Mouse (Mus musculus) G1E (cell line): ENCODE measurements around the gene Izumo1. TPM values are rescaled to one million over a fixed set of nuclear protein-coding genes. Genes with fewer than 3 reads are reported as not detected.

Experiments used
- ATAC-seq: 2 replicates; pipeline ENCODE4 v1.8.0; 2016; ENCODE audit warnings: mild to moderate bottlenecking; ENCODE audit not compliant: insufficient number of reproducible peaks, poor library complexity, low FRiP score, severe bottlenecking; ENCODE audit errors: extremely low read depth
- DNase-seq: peaks from one replicate; pipeline ENCODE4 v3.0.0; 2012; ENCODE audit warnings: low spot score
- H3K27me3 ChIP-seq: 2 replicates; pipeline ENCODE4 v1.6.1; 2012; ENCODE audit warnings: mild to moderate bottlenecking, low read length, inconsistent platforms; ENCODE audit not compliant: insufficient read depth
- H3K36me3 ChIP-seq: replicated peaks from 2 replicates; pipeline ENCODE3; 2012; ENCODE audit warnings: mild to moderate bottlenecking, inconsistent platforms
- H3K4me1 ChIP-seq: 2 replicates; pipeline ENCODE4 v1.6.1; 2012; ENCODE audit warnings: low read depth, low read length, inconsistent platforms, mixed read lengths; ENCODE audit not compliant: insufficient read depth
- H3K4me3 ChIP-seq: 2 replicates; pipeline ENCODE4 v1.5.1; 2012; ENCODE audit warnings: low read depth, mild to moderate bottlenecking, inconsistent platforms, low read length, moderate library complexity, mixed read lengths
- H3K9me3 ChIP-seq: replicated peaks from 2 replicates; pipeline ENCODE4 v1.6.1; 2012; ENCODE audit warnings: inconsistent platforms
- CTCF ChIP-seq: IDR thresholded peaks from 2 replicates; pipeline ENCODE4 v1.5.1; 2012; ENCODE audit warnings: low read depth, low read length, inconsistent platforms, mixed read lengths
- GATA1 ChIP-seq: IDR thresholded peaks from 2 replicates; pipeline ENCODE4 v1.6.1; 2012; ENCODE audit warnings: borderline replicate concordance, low read length, inconsistent platforms, mixed read lengths
- GATA2 ChIP-seq: IDR thresholded peaks from 2 replicates; pipeline ENCODE4 v1.6.1; 2012; ENCODE audit warnings: low read depth, low read length, inconsistent platforms, borderline replicate concordance
- POLR2AphosphoS5 ChIP-seq: IDR thresholded peaks from 2 replicates; pipeline ENCODE4 v1.6.1; 2012; ENCODE audit warnings: low read depth, low read length, inconsistent platforms; ENCODE audit not compliant: insufficient replicate concordance
- TAL1 ChIP-seq: conservative IDR thresholded peaks from 2 replicates; pipeline ENCODE4 v1.6.1; 2012; ENCODE audit warnings: low read depth, low read length, inconsistent platforms, mixed read lengths
- polyA plus RNA-seq: library from polyadenylated mRNA; stranded (reverse); fragments of >175 nt; gene quantifications from 2 replicates; pipeline ENCODE4 v1.2.3, GENCODE M21; 2012
- total RNA-seq, 2 experiments: library from RNA; stranded (forward) in 1 of 2; stranded (reverse) in 1 of 2; fragments of 200-1000 nt in 1 of 2; fragments of >200 nt in 1 of 2; fragmentation: Nextera tagmentation in 1 of 2; gene quantifications; 2 replicates each; pipeline ENCODE4 v1.2.3; 2014 to 2017

Izumo1 gene
- total and polyA plus RNA-seq, 3 experiments, result 0.05 to 0.68 (median 0.10) TPM

GRCm38 (mm10) chr7:45635711-45636688, 14.4 kb downstream of the Izumo1 start:
- peaks cover 19% of the 10 kb centered on the region for H3K27me3 ChIP-seq
- ATAC-seq, result no peak
- H3K4me1 ChIP-seq, result peaks cover 14% of the 10 kb centered on the region
- no peak for DNase-seq
- no peak for TF ChIP-seq TAL1
- no peak for TF ChIP-seq POLR2AphosphoS5
- no peak for TF ChIP-seq GATA2
- no peak for TF ChIP-seq GATA1
- no peak for TF ChIP-seq CTCF
- H3K9me3 ChIP-seq, result no peaks in the 10 kb centered on the region
- H3K4me3 ChIP-seq, result no peak overlapping the region
- no peaks in the 10 kb centered on the region for H3K36me3 ChIP-seq

GRCm38 (mm10) chr7:45637710-45638109, 16.1 kb downstream of the Izumo1 start:
- Histone ChIP-seq H3K27me3 (peaks cover 32% of the 10 kb centered on the region), H3K4me3 (no peak overlapping the region), H3K4me1 (peaks cover 14% of the 10 kb centered on the region), H3K9me3 (no peaks in the 10 kb centered on the region), H3K36me3 (no peaks in the 10 kb centered on the region)
- no peak for DNase-seq
- no peak for ATAC-seq
- TF ChIP-seq GATA1 (no peak), TAL1 (no peak), GATA2 (no peak), CTCF (no peak), POLR2AphosphoS5 (no peak)

GRCm38 (mm10) chr7:45638623-45639401, 17.2 kb downstream of the Izumo1 start:
- Histone ChIP-seq H3K9me3 (no peaks in the 10 kb centered on the region), H3K4me1 (peaks cover 14% of the 10 kb centered on the region), H3K4me3 (no peak overlapping the region), H3K36me3 (no peaks in the 10 kb centered on the region), H3K27me3 (peaks cover 37% of the 10 kb centered on the region)
- DNase-seq, result no peak
- no peak for ATAC-seq
- TF ChIP-seq GATA2 (no peak), TAL1 (no peak), GATA1 (no peak), CTCF (no peak), POLR2AphosphoS5 (no peak)

- TF ChIP-seq CTCF, result no peak
- TF ChIP-seq GATA1, result no peak
- no peak for TF ChIP-seq POLR2AphosphoS5
- no peak for TF ChIP-seq TAL1
- TF ChIP-seq GATA2, result no peak
- Histone ChIP-seq H3K4me3 (no peak within 1 kb of the TSS), H3K9me3 (no peaks in the 10 kb centered on the region), H3K36me3 (no peaks in the 10 kb centered on the region), H3K27me3 (peaks cover 45% of the 10 kb centered on the region), H3K4me1 (peaks cover 19% of the 10 kb centered on the region)
- ATAC-seq (no peak), DNase-seq (no peak)
Measured at GRCm38 (mm10) chr7:45639561-45640027, 18.0 kb downstream of the Izumo1 start, which contains the start of gene Mamstr. Mamstr (plus strand) TSS chr7:45639977.

GRCm38 (mm10) chr7:45640191-45640957, 18.8 kb downstream of the Izumo1 start:
- Histone ChIP-seq H3K4me1 (peaks cover 12% of the 10 kb centered on the region), H3K36me3 (no peaks in the 10 kb centered on the region), H3K27me3 (peaks cover 49% of the 10 kb centered on the region), H3K9me3 (no peaks in the 10 kb centered on the region), H3K4me3 (no peak overlapping the region)
- DNase-seq (no peak), ATAC-seq (no peak)
- TF ChIP-seq CTCF (no peak), POLR2AphosphoS5 (no peak), GATA2 (no peak), GATA1 (no peak), TAL1 (no peak)
